ENCODE assay signal across 8 mouse cellular contexts in the genomic region with DNA sequence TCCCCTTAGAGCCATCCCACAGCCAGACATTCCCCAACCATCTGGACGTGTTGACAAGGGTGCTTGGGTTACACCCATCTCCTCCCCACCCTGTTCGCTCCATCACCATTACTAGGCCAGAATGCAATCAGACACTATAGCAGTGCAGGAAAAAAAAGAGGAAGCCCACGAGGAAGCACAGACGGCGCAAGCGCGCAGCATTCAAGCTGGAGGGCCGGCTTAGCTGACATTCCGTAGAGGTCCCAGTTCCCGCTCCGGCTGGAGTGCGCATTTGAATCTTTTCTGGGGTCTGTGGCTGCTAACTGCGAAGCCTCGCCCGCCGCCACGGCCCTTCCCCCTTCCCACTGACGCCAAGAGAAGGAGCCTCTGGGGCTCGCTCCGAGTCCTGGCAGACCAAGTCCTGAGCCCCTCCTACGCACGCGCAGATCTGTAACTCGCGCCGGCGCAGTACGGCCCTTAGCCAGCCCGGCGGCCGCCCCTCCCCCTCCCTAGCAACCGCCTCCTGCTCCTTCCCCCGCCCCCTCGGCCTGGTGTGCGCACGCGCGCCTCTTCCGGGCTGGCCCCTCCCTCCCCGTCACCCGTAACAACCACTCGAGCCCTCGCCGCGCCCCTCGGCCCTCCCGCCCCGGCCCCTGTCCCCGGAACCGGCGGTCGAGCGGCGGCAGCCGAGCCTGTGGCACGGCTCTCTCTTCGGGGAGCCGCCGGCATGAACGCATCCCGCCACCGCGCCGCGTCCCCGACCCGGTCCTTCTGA. TPM values are rescaled to one million over a fixed set of nuclear protein-coding genes. Genes with fewer than 3 reads are reported as not detected.
DNase-seq lines count a peak whose midpoint lies in the region; ATAC-seq and TF ChIP-seq lines count a peak whose summit lies in the region.

TSS of gene Sec14l1 (plus strand) at position 577 of the 754 bp plus-strand sequence.

- TF ChIP-seq EP300 in CH12.LX (IDR thresholded peaks at IDR 0.05; ENCODE audit: low read length), result no peak; the same call in 1 of the 2 replicates
- peak; percentile 63; the same call in 1 of the 2 replicates for TF ChIP-seq EP300 in heart, postnatal 0 days (IDR thresholded peaks at IDR 0.05; ENCODE audit: low read depth)

- dilution Hi-C loops in CH12.LX (cut with MboI; ENCODE audit: extremely low pct_ligation_motif_present, extremely low pct_unique_long_range_greater_than_20kb, low sequenced_read_pairs), result no loop called here

- peaks cover 22 to 60% of the 10 kb centered on the region in 2 experiments for H3K4me1 ChIP-seq in CH12.LX (ENCODE audit: control insufficient read depth in 1 of 2, insufficient read depth in 2 of 2)
- peaks cover 49% of the 10 kb centered on the region for H3K4me1 ChIP-seq in forebrain, embryonic 12.5 days
- peaks cover 28% of the 10 kb centered on the region for H3K4me1 ChIP-seq in heart, postnatal 0 days (ENCODE audit: control insufficient read depth, insufficient read depth)
- H3K4me1 ChIP-seq in liver, embryonic 16.5 days (ENCODE audit: control insufficient read depth, low read depth, low read length), result peaks cover 49% of the 10 kb centered on the region
- peaks cover 52% of the 10 kb centered on the region for H3K4me1 ChIP-seq in neural tube, embryonic 13.5 days (replicated peaks)
- H3K4me1 ChIP-seq in testis, adult 2 months (ENCODE audit: control insufficient read depth, insufficient read depth, low read length), result peaks cover 12% of the 10 kb centered on the region

- peak; percentile 96 for TF ChIP-seq POLR2A in CH12.LX (IDR thresholded peaks at IDR 0.05; ENCODE audit: low read depth, low read length)
- peak; percentile 58 for TF ChIP-seq POLR2A in testis, adult 2 months (IDR thresholded peaks at IDR 0.05; ENCODE audit: control insufficient read depth, low read depth, low read length)

- TF ChIP-seq CTCF in CH12.LX (conservative IDR thresholded peaks at IDR 0.05 in 1 of 2, IDR thresholded peaks at IDR 0.05 in 1 of 2; ENCODE audit: low read depth in 2 of 2, low read length in 2 of 2), result no peak
- no peak for TF ChIP-seq CTCF in heart, postnatal 0 days (IDR thresholded peaks at IDR 0.05; ENCODE audit: low read depth)
- no peak for TF ChIP-seq CTCF in testis, adult 2 months (IDR thresholded peaks at IDR 0.05; ENCODE audit: control insufficient read depth, insufficient read depth, insufficient replicate concordance, low read depth, low read length)

- H3K9me3 ChIP-seq in CH12.LX (replicated peaks; ENCODE audit: low read length), result peaks cover 4% of the 10 kb centered on the region
- no peaks in the 10 kb centered on the region for H3K9me3 ChIP-seq in forebrain, embryonic 12.5 days
- no peaks in the 10 kb centered on the region for H3K9me3 ChIP-seq in heart, postnatal 0 days (replicated peaks; ENCODE audit: control insufficient read depth, low read length)
- H3K9me3 ChIP-seq in liver, embryonic 16.5 days (replicated peaks; ENCODE audit: control insufficient read depth, low read length), result no peaks in the 10 kb centered on the region
- H3K9me3 ChIP-seq in neural tube, embryonic 13.5 days, result no peaks in the 10 kb centered on the region

- peak within 1 kb of the TSS; percentile 90 for H3K9ac ChIP-seq in CH12.LX (ENCODE audit: insufficient read depth, low read depth)
- H3K9ac ChIP-seq in forebrain, embryonic 12.5 days, result peak within 1 kb of the TSS; percentile 86
- H3K9ac ChIP-seq in heart, postnatal 0 days (replicated peaks; ENCODE audit: low read depth, low read length), result peak within 1 kb of the TSS; percentile 83
- H3K9ac ChIP-seq in liver, embryonic 16.5 days (ENCODE audit: low read depth, low read length), result peak within 1 kb of the TSS; percentile 92
- peak within 1 kb of the TSS; percentile 95 for H3K9ac ChIP-seq in neural tube, embryonic 13.5 days

- H3K4me2 ChIP-seq in CH12.LX (ENCODE audit: insufficient read depth, low read depth, poor library complexity, severe bottlenecking), result peak within 1 kb of the TSS; percentile 84
- H3K4me2 ChIP-seq in forebrain, embryonic 12.5 days, result peak within 1 kb of the TSS; percentile 80
- H3K4me2 ChIP-seq in heart, postnatal 0 days (ENCODE audit: low read depth, low read length), result peak within 1 kb of the TSS; percentile 78
- peak within 1 kb of the TSS; percentile 95 for H3K4me2 ChIP-seq in liver, embryonic 16.5 days (ENCODE audit: low read depth, low read length)
- H3K4me2 ChIP-seq in neural tube, embryonic 13.5 days, result peak within 1 kb of the TSS; percentile 70

- H3K4me3 ChIP-seq in CH12.LX (replicated peaks in 1 of 3; ENCODE audit: low read depth in 2 of 3, low read length in 2 of 3, poor library complexity in 1 of 3), result peak within 1 kb of the TSS; percentile 70 to 97 (median 90)
- H3K4me3 ChIP-seq in forebrain, embryonic 12.5 days (replicated peaks), result peak within 1 kb of the TSS; percentile 86
- peak within 1 kb of the TSS; percentile 97 for H3K4me3 ChIP-seq in heart, postnatal 0 days (ENCODE audit: low read depth, low read length)
- H3K4me3 ChIP-seq in liver, embryonic 16.5 days (ENCODE audit: low read depth, low read length), result peak within 1 kb of the TSS; percentile 83
- peak within 1 kb of the TSS; percentile 89 for H3K4me3 ChIP-seq in neural tube, embryonic 13.5 days
- peak within 1 kb of the TSS; percentile 80 for H3K4me3 ChIP-seq in testis, adult 2 months (ENCODE audit: control insufficient read depth, low read depth, low read length)

- H3K27ac ChIP-seq in CH12.LX (ENCODE audit: insufficient read depth, low read depth), result peak within 1 kb of the TSS; percentile 67
- H3K27ac ChIP-seq in forebrain, embryonic 12.5 days, result peak within 1 kb of the TSS; percentile 98
- H3K27ac ChIP-seq in heart, postnatal 0 days (ENCODE audit: low read depth), result peak within 1 kb of the TSS; percentile 98
- peak within 1 kb of the TSS; percentile 100 for H3K27ac ChIP-seq in liver, embryonic 16.5 days (ENCODE audit: low read length)
- H3K27ac ChIP-seq in neural tube, embryonic 13.5 days (replicated peaks), result peak within 1 kb of the TSS; percentile 98
- H3K27ac ChIP-seq in testis, adult 2 months (ENCODE audit: control insufficient read depth, insufficient read depth, low read depth, low read length), result peak within 1 kb of the TSS; percentile 73

- H3K27me3 ChIP-seq in CH12.LX (replicated peaks), result no peaks in the 10 kb centered on the region
- no peaks in the 10 kb centered on the region for H3K27me3 ChIP-seq in forebrain, embryonic 12.5 days
- no peaks in the 10 kb centered on the region for H3K27me3 ChIP-seq in heart, postnatal 0 days (ENCODE audit: control insufficient read depth, insufficient read depth, low read length)
- no peaks in the 10 kb centered on the region for H3K27me3 ChIP-seq in liver, embryonic 16.5 days (ENCODE audit: control insufficient read depth, insufficient read depth, low read depth, low read length)
- no peaks in the 10 kb centered on the region for H3K27me3 ChIP-seq in neural tube, embryonic 13.5 days
- H3K27me3 ChIP-seq in testis, adult 2 months (ENCODE audit: control insufficient read depth, insufficient read depth, low read length), result no peaks in the 10 kb centered on the region

- 1% methylated on average over 51 of the region's 67 CpGs for WGBS in forebrain, embryonic 12.5 days
- WGBS in heart, postnatal 0 days, result under 1% methylated on average over 56 of the region's 67 CpGs
- under 1% methylated on average over 54 of the region's 67 CpGs for WGBS in liver, embryonic 16.5 days (ENCODE audit: insufficient replicate concordance)
- WGBS in neural tube, embryonic 13.5 days, result under 1% methylated on average over 62 of the region's 67 CpGs

- in situ Hi-C loops in CH12.LX (cut with MboI; ENCODE audit: low pct_ligation_motif_present, low pct_unique_long_range_greater_than_20kb, low sequenced_read_pairs), result loop anchor here (5.0 kb wide), 2 partner anchors 32 to 53 kb away; no protein-coding TSS in a partner anchor

- TF ChIP-seq RAD21 in CH12.LX (IDR thresholded peaks at IDR 0.05; ENCODE audit: low read depth, low read length), result no peak

- no peaks in the 10 kb centered on the region for H3K79me2 ChIP-seq in CH12.LX (replicated peaks; ENCODE audit: control insufficient read depth, extremely low read depth, insufficient read depth, poor library complexity, severe bottlenecking)

- peak; percentile 94 for ATAC-seq in forebrain, embryonic 12.5 days (ENCODE audit: low FRiP score)
- ATAC-seq in heart, postnatal 0 days (ENCODE audit: insufficient read depth, low read depth), result peak; percentile 93
- peak; percentile 92 for ATAC-seq in liver, embryonic 16.5 days (ENCODE audit: low read depth)
- ATAC-seq in neural tube, embryonic 13.5 days (ENCODE audit: low read depth), result peak; percentile 97

- peaks cover 7 to 29% of the 10 kb centered on the region in 2 experiments for H3K36me3 ChIP-seq in CH12.LX (replicated peaks in 1 of 2; ENCODE audit: control insufficient read depth in 1 of 2, insufficient read depth in 1 of 2, low read length in 1 of 2)
- peaks cover 8% of the 10 kb centered on the region; the same call in 1 of the 2 replicates for H3K36me3 ChIP-seq in forebrain, embryonic 12.5 days (replicated peaks)
- H3K36me3 ChIP-seq in heart, postnatal 0 days (replicated peaks; ENCODE audit: control insufficient read depth, insufficient read depth, low read length), result peaks cover 9% of the 10 kb centered on the region
- H3K36me3 ChIP-seq in liver, embryonic 16.5 days (ENCODE audit: control insufficient read depth, insufficient read depth), result peaks cover 9% of the 10 kb centered on the region
- peaks cover 15% of the 10 kb centered on the region for H3K36me3 ChIP-seq in neural tube, embryonic 13.5 days
- H3K36me3 ChIP-seq in testis, adult 2 months (ENCODE audit: control insufficient read depth, insufficient read depth, low read length), result no peaks in the 10 kb centered on the region

- DNase-seq in CH12.LX (ENCODE audit: extremely low read depth), result peak; percentile 98
- DNase-seq in c-Kit-positive CD71-positive TER-119-negative erythroid progenitor cells, embryonic 14.5 days (ENCODE audit: low read depth), result peak; percentile 86
- peak; percentile 97 for DNase-seq in heart, postnatal 0 days (ENCODE audit: low spot score)
- DNase-seq in kidney, postnatal 4 days, result peak; percentile 100

TF ChIP-seq in CH12.LX, 34 proteins besides CTCF, POLR2A, EP300 and RAD21 (continues in another document):
- TF ChIP-seq MAZ (IDR thresholded peaks at IDR 0.05; ENCODE audit: low read depth, low read length) (peak; percentile 97), IRF4 (IDR thresholded peaks at IDR 0.05; ENCODE audit: low read depth, low read length) (no peak; the same call in 1 of the 2 replicates), BHLHE40 (IDR thresholded peaks at IDR 0.05; ENCODE audit: low read depth, low read length) (peak; percentile 66)

RNA-seq across cellular contexts. Expression of gene Sec14l1, which starts in this region (rescaled TPM):
- total RNA-seq in CH12.LX (2012; rRNA removed) (17.9 and 28.2 TPM in 2 replicates), CH12.LX (2014; rRNA removed) (17.5 and 18.5 TPM in 2 replicates)
- polyA plus RNA-seq in CH12.LX (2012; ENCODE audit: insufficient read length, low read depth), result 20.6 and 21.5 TPM in 2 replicates
- polyA plus RNA-seq in forebrain, embryonic 12.5 days (2016; fragmentation: Nextera tagmentation; extraction: Ambion mirVana), result 67.2 and 67.6 TPM in 2 replicates
- 62.1 and 71.6 TPM in 2 replicates for total RNA-seq in heart, postnatal 0 days (2014; rRNA removed; ENCODE audit: low replicate concordance)
- polyA plus RNA-seq in heart, postnatal 0 days (2015; fragmentation: Nextera tagmentation; extraction: Ambion mirVana), result 36.4 and 38.0 TPM in 2 replicates
- polyA plus RNA-seq in liver, embryonic 16.5 days (2015; fragmentation: Nextera tagmentation; extraction: Ambion mirVana), result 18.4 and 19.3 TPM in 2 replicates
- 57.6 and 67.0 TPM in 2 replicates for polyA plus RNA-seq in neural tube, embryonic 13.5 days (2015; fragmentation: Nextera tagmentation; extraction: Ambion mirVana)
- 133 and 153 TPM in 2 replicates for polyA plus RNA-seq in testis, adult 2 months (2012; rRNA removed)

Comparison
In these comparisons a context has a peak if more than half of its experiments do, and no peak if none do; other contexts are left out.
1. Peak in every context shown above with its lines: DNase-seq, ATAC-seq, H3K4me3 ChIP-seq and H3K27ac ChIP-seq.